Mouse (Mus musculus) thymus, adult 2 months (tissue): ENCODE measurements around the gene Otop2.

Experiments
- CTCF ChIP-seq: fragments of 200-500 bp; IDR thresholded peaks from 2 replicates; pipeline ENCODE4 v1.5.1; 2012; ENCODE audit warnings: mild to moderate bottlenecking, control low read depth, low read length, moderate library complexity, borderline replicate concordance; ENCODE audit not compliant: control insufficient read depth, poor library complexity, insufficient read depth; ENCODE audit errors: extremely low read depth
- POLR2A ChIP-seq: fragments of 200-500 bp; IDR thresholded peaks from 2 replicates; pipeline ENCODE4 v1.6.1; 2012; ENCODE audit warnings: mild to moderate bottlenecking, low read length, control low read depth, moderate library complexity; ENCODE audit not compliant: control insufficient read depth, poor library complexity, insufficient read depth; ENCODE audit errors: extremely low read depth

GRCm38 (mm10) chr11:115374695-115375425, 67.9 kb downstream of the Otop2 start:
- TF ChIP-seq POLR2A (no peak), CTCF (no peak)
